Mouse (Mus musculus) cerebellum, adult 9-10 months (tissue): Measurements from ENCODE around the gene Dlx1.

Experiments used
- DNase-seq: peaks from one replicate; pipeline ENCODE4 v3.0.0; 2022

Dlx1 gene

GRCm38 (mm10) chr2:71547829-71548228 lies 19.9 kb downstream of the Dlx1 start:
- DNase-seq = peak; percentile 38

- no peak for DNase-seq
These were observed 22.4 kb downstream of the Dlx1 start for GRCm38 (mm10) chr2:71550330-71550729.

DNA sequence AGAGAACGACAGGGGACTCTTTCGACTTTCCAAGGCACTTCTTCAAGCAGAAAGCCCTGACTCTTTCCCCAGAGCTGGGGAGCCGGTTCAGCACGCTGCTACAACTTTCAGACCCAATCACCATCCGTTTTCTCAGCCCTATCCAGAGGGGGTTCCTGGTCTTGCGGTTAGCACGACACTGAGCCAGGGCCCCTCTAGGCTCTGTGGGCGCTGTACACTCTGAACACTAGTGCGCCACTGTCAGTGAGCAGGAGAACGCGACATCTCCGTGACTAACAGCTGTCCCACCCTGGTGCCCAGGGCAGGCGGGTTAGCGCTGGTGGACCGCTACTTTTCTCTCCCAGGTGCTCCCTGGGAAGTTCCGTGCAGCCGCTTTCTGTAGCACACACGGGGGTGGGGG lies 23.8 kb downstream of the Dlx1 start:
- DNase-seq = no peak

DNA sequence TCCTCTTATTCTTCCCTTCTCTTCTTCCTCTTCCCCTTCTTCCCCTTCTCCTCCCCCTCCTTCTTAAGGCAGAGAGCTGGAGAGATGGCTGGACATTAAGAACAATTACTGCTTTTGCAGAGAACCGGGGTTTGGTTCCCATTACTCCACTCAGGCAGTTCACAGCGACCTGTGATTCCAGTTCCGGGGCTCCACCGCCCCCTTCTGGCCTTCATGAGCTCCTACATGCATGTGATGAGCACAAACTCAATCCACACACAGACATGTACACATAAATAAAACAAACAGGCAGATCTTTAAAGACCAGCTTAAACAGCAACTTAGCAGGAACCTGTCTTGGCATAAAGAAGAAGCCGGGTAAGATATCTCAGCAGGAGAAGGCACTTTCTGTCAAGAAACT lies 28.2 kb downstream of the Dlx1 start:
- no peak for DNase-seq

DNA sequence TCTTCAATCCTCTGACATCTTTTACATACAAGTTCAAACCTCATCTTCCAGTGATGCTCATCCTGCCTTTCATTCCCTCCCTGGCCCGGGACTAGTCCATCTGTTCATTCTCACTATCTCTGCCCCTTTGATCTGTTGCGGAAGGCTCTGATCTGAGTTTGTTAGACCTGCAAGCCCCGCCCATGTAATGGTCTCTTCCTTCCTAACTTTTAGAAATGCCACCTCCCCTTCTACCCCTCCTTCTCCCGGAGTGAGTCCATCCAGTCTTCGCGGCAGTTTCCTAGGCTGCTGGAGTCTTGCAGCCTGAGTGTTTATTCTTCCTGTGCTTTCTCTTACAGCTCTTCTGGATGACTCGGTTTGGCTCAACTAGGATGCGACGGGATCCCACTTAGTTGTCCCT lies 38.6 kb downstream of the Dlx1 start:
- DNase-seq = no peak

DNA sequence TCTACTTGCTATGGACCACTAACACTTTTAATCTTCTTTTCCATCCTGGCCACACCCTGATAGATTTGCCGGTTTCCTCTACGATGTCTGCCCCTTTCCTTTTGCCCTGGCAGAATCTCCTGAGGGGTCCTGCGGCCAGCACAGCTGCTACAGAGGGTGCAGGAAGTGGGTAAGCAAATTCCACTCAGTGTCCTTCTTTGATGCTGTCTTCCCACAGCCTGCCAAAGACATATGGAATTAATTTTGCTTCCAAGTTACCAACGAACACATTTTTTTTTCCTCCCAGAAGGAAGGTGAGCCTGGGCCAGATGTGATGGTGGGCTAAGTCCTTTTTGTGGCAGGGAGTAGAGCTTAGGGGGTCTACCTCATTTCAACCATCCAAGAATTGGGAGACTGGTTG lies 45.8 kb downstream of the Dlx1 start:
- DNase-seq = no peak

DNA sequence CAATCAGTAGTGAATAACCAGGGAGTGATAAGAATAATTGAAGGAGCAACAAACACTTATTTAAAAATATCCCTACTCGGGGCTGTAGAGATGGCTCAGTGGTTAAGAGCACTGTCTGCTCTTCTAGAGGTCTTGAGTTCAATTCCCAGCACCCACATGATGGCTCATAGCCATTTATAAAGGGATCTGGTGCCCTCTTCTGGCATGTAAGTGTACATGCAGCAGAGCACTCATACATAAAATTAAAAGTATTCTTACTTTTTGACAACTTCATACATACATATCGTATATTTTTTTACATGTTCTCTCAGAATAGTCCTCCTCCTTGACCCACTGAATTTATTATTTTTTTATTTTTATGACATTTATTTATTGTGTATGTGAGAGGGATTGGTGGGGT lies 49.1 kb downstream of the Dlx1 start:
- DNase-seq = no peak

DNA sequence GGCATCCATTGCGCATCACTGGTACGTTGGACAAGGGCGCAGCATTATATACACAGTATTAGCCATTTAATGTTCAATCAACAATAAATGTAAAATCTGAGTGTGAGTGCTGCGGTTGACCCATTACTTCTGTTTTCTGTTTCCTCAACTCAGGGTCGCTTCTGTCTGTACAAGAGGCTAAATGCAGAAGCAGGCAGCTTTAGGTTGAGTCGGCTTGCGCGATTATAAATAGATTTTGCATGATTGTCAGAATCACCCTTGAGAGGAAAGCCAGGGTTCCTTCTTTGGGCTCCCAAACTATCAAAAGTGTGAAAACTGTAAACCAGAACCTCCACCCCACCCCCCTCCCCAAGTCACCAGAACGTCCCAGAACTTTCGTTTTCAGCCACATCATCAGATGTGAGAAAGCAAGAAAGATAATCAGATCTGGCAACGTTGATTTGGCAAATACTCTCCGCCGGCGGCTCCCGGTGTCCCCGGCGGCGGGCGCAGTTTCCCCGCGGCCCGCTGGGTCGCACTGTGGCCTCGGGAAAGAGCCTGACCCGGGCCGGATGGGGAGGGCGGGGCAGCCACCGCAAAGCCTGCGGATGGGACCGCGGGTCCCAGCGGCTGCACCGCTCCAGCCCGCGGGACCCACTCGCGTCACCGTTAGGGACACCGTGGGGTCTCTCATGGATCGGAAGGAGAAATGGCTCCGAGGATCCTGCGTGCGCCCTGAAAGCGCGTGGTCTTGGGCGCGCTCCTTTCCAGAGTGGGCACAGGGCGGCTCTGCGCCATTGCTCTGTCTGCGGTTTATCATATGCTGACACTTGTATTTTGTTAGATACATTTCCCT lies 52.9 kb downstream of the Dlx1 start:
- no peak for DNase-seq

- no peak for DNase-seq
These were observed 53.6 kb downstream of the Dlx1 start for GRCm38 (mm10) chr2:71581488-71581887.
